Mouse (Mus musculus): ENCODE data around the gene Ube4b. TPM values are rescaled to one million over a fixed set of nuclear protein-coding genes. Genes with fewer than 3 reads are reported as not detected.
"Not testable (repeated sequence)": the region's sequence is repeated elsewhere in the genome, so short reads cannot be mapped to it uniquely, and the experiment has no call there.

Gene Ube4b
- polyA plus RNA-seq, 1 experiment from 2014 or later: 54.5 TPM

GRCm38 (mm10) chr4:149459425-149459824 lies 32.9 kb upstream of the Ube4b start:
- 91% methylated on average over 1 of the region's 1 CpGs for WGBS
- DNase-seq (ENCODE audit: low spot score) (no peak), ATAC-seq (replicated peaks; ENCODE audit: insufficient number of reproducible peaks, low FRiP score, low TSS enrichment, low read depth) (no peak)
- H3K27me3 ChIP-seq (ENCODE audit: control insufficient read depth, insufficient read depth, low read length): no peaks in the 10 kb centered on the region
- no peak overlapping the region for H3K4me2 ChIP-seq (ENCODE audit: low read depth, low read length)
- no peaks in the 10 kb centered on the region for H3K4me1 ChIP-seq (ENCODE audit: control insufficient read depth, insufficient read depth, low read length)
- H3K4me3 ChIP-seq (ENCODE audit: low read depth, low read length): no peak overlapping the region
- no peaks in the 10 kb centered on the region for H3K9me3 ChIP-seq (replicated peaks; ENCODE audit: control insufficient read depth, low read length)
- no peaks in the 10 kb centered on the region for H3K36me3 ChIP-seq (replicated peaks; ENCODE audit: control insufficient read depth, insufficient read depth, low read depth, low read length)
- H3K27ac ChIP-seq (replicated peaks; ENCODE audit: low read depth, low read length): no peak overlapping the region
- no peak overlapping the region for H3K9ac ChIP-seq (replicated peaks; ENCODE audit: low read length)

DNA sequence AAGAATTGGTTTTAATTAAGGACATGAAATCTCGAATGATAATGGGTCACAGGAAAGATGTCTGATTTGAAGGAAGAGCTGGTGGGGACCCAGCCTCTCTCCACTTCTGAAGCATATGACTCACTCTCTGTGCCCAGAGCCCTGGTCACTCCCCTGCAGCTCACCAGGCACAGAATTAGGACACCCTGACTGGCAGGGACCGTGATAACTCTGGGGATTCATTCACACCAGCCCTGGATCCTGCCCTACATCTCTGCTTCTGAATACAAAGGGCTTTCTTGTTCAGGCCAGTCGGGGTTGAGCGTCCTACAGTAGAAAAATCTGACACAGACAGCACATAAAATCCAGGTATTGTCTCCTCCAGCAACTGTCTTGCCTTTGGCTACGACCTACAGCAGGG lies 32.0 kb upstream of the Ube4b start:
- DNase-seq (ENCODE audit: low spot score) (no peak), ATAC-seq (replicated peaks; ENCODE audit: insufficient number of reproducible peaks, low FRiP score, low TSS enrichment, low read depth) (no peak)
- Histone ChIP-seq H3K27me3 (ENCODE audit: control insufficient read depth, insufficient read depth, low read length) (no peaks in the 10 kb centered on the region), H3K4me3 (ENCODE audit: low read depth, low read length) (no peak overlapping the region), H3K36me3 (replicated peaks; ENCODE audit: control insufficient read depth, insufficient read depth, low read depth, low read length) (no peaks in the 10 kb centered on the region), H3K4me1 (ENCODE audit: control insufficient read depth, insufficient read depth, low read length) (no peaks in the 10 kb centered on the region), H3K9ac (replicated peaks; ENCODE audit: low read length) (no peak overlapping the region), H3K4me2 (ENCODE audit: low read depth, low read length) (no peak overlapping the region), H3K27ac (replicated peaks; ENCODE audit: low read depth, low read length) (no peak overlapping the region), H3K9me3 (replicated peaks; ENCODE audit: control insufficient read depth, low read length) (no peaks in the 10 kb centered on the region)
- WGBS: 28% methylated on average over 5 of the region's 5 CpGs

- H3K4me2 ChIP-seq (ENCODE audit: low read depth, low read length): no peak overlapping the region
- no peaks in the 10 kb centered on the region for H3K9me3 ChIP-seq (replicated peaks; ENCODE audit: control insufficient read depth, low read length)
- no peak overlapping the region for H3K4me3 ChIP-seq (ENCODE audit: low read depth, low read length)
- DNase-seq (ENCODE audit: low spot score) (no peak), ATAC-seq (replicated peaks; ENCODE audit: insufficient number of reproducible peaks, low FRiP score, low TSS enrichment, low read depth) (no peak)
- H3K36me3 ChIP-seq (replicated peaks; ENCODE audit: control insufficient read depth, insufficient read depth, low read depth, low read length): no peaks in the 10 kb centered on the region
- no peaks in the 10 kb centered on the region for H3K4me1 ChIP-seq (ENCODE audit: control insufficient read depth, insufficient read depth, low read length)
- no peaks in the 10 kb centered on the region for H3K27me3 ChIP-seq (ENCODE audit: control insufficient read depth, insufficient read depth, low read length)
- H3K27ac ChIP-seq (replicated peaks; ENCODE audit: low read depth, low read length): no peak overlapping the region
- 79% methylated on average over 6 of the region's 6 CpGs for WGBS
- no peak overlapping the region for H3K9ac ChIP-seq (replicated peaks; ENCODE audit: low read length)
These were observed 31.4 kb upstream of the Ube4b start for GRCm38 (mm10) chr4:149457831-149458430.

- H3K36me3 ChIP-seq (replicated peaks; ENCODE audit: control insufficient read depth, insufficient read depth, low read depth, low read length); H3K4me1 ChIP-seq (ENCODE audit: control insufficient read depth, insufficient read depth, low read length); H3K4me2 ChIP-seq (ENCODE audit: low read depth, low read length); H3K4me3 ChIP-seq (ENCODE audit: low read depth, low read length); H3K27ac ChIP-seq (replicated peaks; ENCODE audit: low read depth, low read length); H3K27me3 ChIP-seq (ENCODE audit: control insufficient read depth, insufficient read depth, low read length); DNase-seq (ENCODE audit: low spot score); ATAC-seq (replicated peaks; ENCODE audit: insufficient number of reproducible peaks, low FRiP score, low TSS enrichment, low read depth); H3K9me3 ChIP-seq (replicated peaks; ENCODE audit: control insufficient read depth, low read length); H3K9ac ChIP-seq (replicated peaks; ENCODE audit: low read length): not testable (repeated sequence)
- WGBS: 87% methylated on average over 25 of the region's 27 CpGs
These were observed 30.6 kb upstream of the Ube4b start for GRCm38 (mm10) chr4:149457163-149457562.

DNA sequence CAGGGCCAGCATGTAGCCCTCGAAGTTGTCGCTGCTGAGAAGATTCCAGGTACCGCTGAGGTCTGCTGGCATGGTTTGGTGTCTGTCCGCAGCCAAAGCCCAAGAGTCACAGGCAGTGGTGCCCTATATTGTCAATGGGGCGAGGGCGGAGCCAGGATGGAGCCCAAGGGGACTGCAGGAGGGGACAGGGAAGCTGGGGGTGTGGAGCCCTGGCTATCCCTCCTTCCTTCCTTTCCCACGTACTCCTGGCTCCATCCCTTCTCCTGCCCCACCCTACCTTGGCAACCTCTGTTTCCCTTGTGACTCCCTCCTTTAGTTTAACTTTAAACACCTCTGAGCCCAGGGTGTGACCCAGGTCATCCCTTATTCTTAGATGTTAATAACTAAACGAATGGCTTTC lies 28.3 kb upstream of the Ube4b start, which contains the start of gene Rbp7:
Gene Rbp7, minus strand, starts transcription at position 100 of the 400 bp plus-strand sequence.
- Histone ChIP-seq H3K9me3 (replicated peaks; ENCODE audit: control insufficient read depth, low read length) (no peaks in the 10 kb centered on the region), H3K27ac (replicated peaks; ENCODE audit: low read depth, low read length) (no peak within 1 kb of the TSS), H3K9ac (replicated peaks; ENCODE audit: low read length) (no peak within 1 kb of the TSS), H3K4me3 (ENCODE audit: low read depth, low read length) (no peak within 1 kb of the TSS), H3K4me1 (ENCODE audit: control insufficient read depth, insufficient read depth, low read length) (no peaks in the 10 kb centered on the region), H3K4me2 (ENCODE audit: low read depth, low read length) (no peak within 1 kb of the TSS), H3K27me3 (ENCODE audit: control insufficient read depth, insufficient read depth, low read length) (no peaks in the 10 kb centered on the region), H3K36me3 (replicated peaks; ENCODE audit: control insufficient read depth, insufficient read depth, low read depth, low read length) (no peaks in the 10 kb centered on the region)
- DNase-seq (ENCODE audit: low spot score): no peak
- no peak for ATAC-seq (replicated peaks; ENCODE audit: insufficient number of reproducible peaks, low FRiP score, low TSS enrichment, low read depth)
- WGBS: 56% methylated on average over 8 of the region's 8 CpGs

- H3K36me3 ChIP-seq (replicated peaks; ENCODE audit: control insufficient read depth, insufficient read depth, low read depth, low read length): no peaks in the 10 kb centered on the region
- no peak overlapping the region for H3K27ac ChIP-seq (replicated peaks; ENCODE audit: low read depth, low read length)
- no peak for ATAC-seq (replicated peaks; ENCODE audit: insufficient number of reproducible peaks, low FRiP score, low TSS enrichment, low read depth)
- H3K27me3 ChIP-seq (ENCODE audit: control insufficient read depth, insufficient read depth, low read length): no peaks in the 10 kb centered on the region
- no peak for DNase-seq (ENCODE audit: low spot score)
- no peak overlapping the region for H3K9ac ChIP-seq (replicated peaks; ENCODE audit: low read length)
- no peak overlapping the region for H3K4me2 ChIP-seq (ENCODE audit: low read depth, low read length)
- WGBS: 83% methylated on average over 17 of the region's 17 CpGs
- no peaks in the 10 kb centered on the region for H3K4me1 ChIP-seq (ENCODE audit: control insufficient read depth, insufficient read depth, low read length)
- H3K9me3 ChIP-seq (replicated peaks; ENCODE audit: control insufficient read depth, low read length): no peaks in the 10 kb centered on the region
- H3K4me3 ChIP-seq (ENCODE audit: low read depth, low read length): no peak overlapping the region
These were observed 27.7 kb upstream of the Ube4b start for GRCm38 (mm10) chr4:149454263-149454662.

DNA sequence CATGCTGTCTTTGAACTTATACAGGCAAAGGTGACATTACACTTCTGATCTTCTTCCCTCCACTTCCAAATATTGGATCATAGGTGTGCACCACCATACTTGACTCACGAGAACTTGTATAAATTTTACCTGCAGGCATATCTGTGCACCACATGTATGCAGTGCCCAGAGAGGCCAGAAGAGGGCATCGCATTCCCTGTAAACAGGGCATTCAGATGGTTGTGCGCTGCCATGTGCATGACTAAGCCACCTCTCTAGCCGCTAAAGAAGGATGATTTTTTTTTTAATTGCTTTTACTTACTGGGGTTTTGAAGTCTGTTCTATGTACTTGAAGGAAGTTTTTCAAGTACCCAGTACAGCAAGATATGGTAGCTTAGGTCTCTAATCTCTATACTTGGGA lies 27.1 kb upstream of the Ube4b start:
- ATAC-seq (replicated peaks; ENCODE audit: insufficient number of reproducible peaks, low FRiP score, low TSS enrichment, low read depth) (no peak), DNase-seq (ENCODE audit: low spot score) (peak; percentile 29)
- H3K27ac ChIP-seq (replicated peaks; ENCODE audit: low read depth, low read length): no peak overlapping the region
- no peak overlapping the region for H3K9ac ChIP-seq (replicated peaks; ENCODE audit: low read length)
- no peaks in the 10 kb centered on the region for H3K4me1 ChIP-seq (ENCODE audit: control insufficient read depth, insufficient read depth, low read length)
- H3K9me3 ChIP-seq (replicated peaks; ENCODE audit: control insufficient read depth, low read length): no peaks in the 10 kb centered on the region
- H3K36me3 ChIP-seq (replicated peaks; ENCODE audit: control insufficient read depth, insufficient read depth, low read depth, low read length): no peaks in the 10 kb centered on the region
- 83% methylated on average over 4 of the region's 4 CpGs for WGBS
- H3K4me2 ChIP-seq (ENCODE audit: low read depth, low read length): no peak overlapping the region
- H3K4me3 ChIP-seq (ENCODE audit: low read depth, low read length): no peak overlapping the region
- H3K27me3 ChIP-seq (ENCODE audit: control insufficient read depth, insufficient read depth, low read length): no peaks in the 10 kb centered on the region

DNA sequence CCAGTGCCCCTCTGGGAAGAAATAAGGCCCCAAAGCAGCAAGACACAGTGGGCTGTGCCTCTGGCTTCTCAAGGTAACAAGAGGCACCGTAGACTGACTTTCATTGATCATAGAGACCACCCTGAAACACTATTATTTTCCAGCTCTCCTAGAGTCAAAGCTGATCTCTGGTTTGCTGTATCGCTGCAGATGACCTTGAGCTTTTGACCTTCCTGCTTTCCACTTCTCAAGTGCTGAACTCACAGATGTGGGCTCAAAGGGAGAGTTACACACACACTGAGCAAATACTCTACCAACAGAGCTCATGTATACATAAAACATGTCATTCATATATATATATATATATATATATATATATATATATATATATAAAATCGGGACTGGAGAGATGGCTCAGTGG lies 24.1 kb upstream of the Ube4b start:
- H3K4me3 ChIP-seq (ENCODE audit: low read depth, low read length): no peak overlapping the region
- DNase-seq (ENCODE audit: low spot score): no peak
- no peaks in the 10 kb centered on the region for H3K9me3 ChIP-seq (replicated peaks; ENCODE audit: control insufficient read depth, low read length)
- 83% methylated on average over 3 of the region's 3 CpGs for WGBS
- H3K4me1 ChIP-seq (ENCODE audit: control insufficient read depth, insufficient read depth, low read length): no peaks in the 10 kb centered on the region
- ATAC-seq (replicated peaks; ENCODE audit: insufficient number of reproducible peaks, low FRiP score, low TSS enrichment, low read depth): no peak
- no peak overlapping the region for H3K9ac ChIP-seq (replicated peaks; ENCODE audit: low read length)
- no peaks in the 10 kb centered on the region for H3K36me3 ChIP-seq (replicated peaks; ENCODE audit: control insufficient read depth, insufficient read depth, low read depth, low read length)
- H3K27ac ChIP-seq (replicated peaks; ENCODE audit: low read depth, low read length): no peak overlapping the region
- no peaks in the 10 kb centered on the region for H3K27me3 ChIP-seq (ENCODE audit: control insufficient read depth, insufficient read depth, low read length)
- no peak overlapping the region for H3K4me2 ChIP-seq (ENCODE audit: low read depth, low read length)
